Mouse (Mus musculus): Measurements from ENCODE around the gene Fyb2. TPM values are rescaled to one million over a fixed set of nuclear protein-coding genes. Genes with fewer than 3 reads are reported as not detected.

Gene Fyb2
- total RNA-seq, 1 experiment, result 0.09 TPM

- in situ Hi-C loops (cut with MboI; ENCODE audit: low sequenced_read_pairs in 2 of 2, unreplicated experiment in 2 of 2), result no loop called here
- Histone ChIP-seq H3K27ac (ENCODE audit: insufficient read depth, low read depth, low read length, poor library complexity, severe bottlenecking) (no peak overlapping the region), H3K4me1 (ENCODE audit: control insufficient read depth in 2 of 2, insufficient read depth in 2 of 2, low read length in 2 of 2, poor library complexity in 1 of 2) (no peaks in the 10 kb centered on the region)
Observed at GRCm38 (mm10) chr4:104988709-104989108, 75.5 kb downstream of the Fyb2 start.

GRCm38 (mm10) chr4:104990016-104990415 is 76.8 kb downstream of the Fyb2 start:
- TF ChIP-seq MAFK (IDR thresholded peaks at IDR 0.05; ENCODE audit: insufficient read depth, low read depth, low read length), result no peak
- Histone ChIP-seq H3K4me1 (ENCODE audit: control insufficient read depth in 2 of 2, insufficient read depth in 2 of 2, low read length in 2 of 2, poor library complexity in 1 of 2) (no peaks in the 10 kb centered on the region), H3K36me3 (ENCODE audit: control insufficient read depth, insufficient read depth, low read length, poor library complexity, severe bottlenecking) (no peaks in the 10 kb centered on the region), H3K9ac (ENCODE audit: insufficient read depth, low read depth, low read length, poor library complexity, severe bottlenecking) (no peak overlapping the region), H3K27ac (ENCODE audit: insufficient read depth, low read depth, low read length, poor library complexity, severe bottlenecking) (no peak overlapping the region), H3K4me3 (ENCODE audit: insufficient read depth in 1 of 2, low read depth in 1 of 2, low read length in 2 of 2, poor library complexity in 1 of 2, severe bottlenecking in 1 of 2) (no peak overlapping the region), H3K9me3 (ENCODE audit: control insufficient read depth, insufficient read depth, low read depth, low read length) (no peaks in the 10 kb centered on the region)
- in situ Hi-C loops (cut with MboI; ENCODE audit: low sequenced_read_pairs in 2 of 2, unreplicated experiment in 2 of 2), result no loop called here
- DNase-seq (ENCODE audit: low read depth, low spot score), result no peak

More at GRCm38 (mm10) chr4:104988709-104989108, 75.5 kb downstream of the Fyb2 start:
- Histone ChIP-seq H3K9ac (ENCODE audit: insufficient read depth, low read depth, low read length, poor library complexity, severe bottlenecking) (no peak overlapping the region), H3K4me3 (ENCODE audit: insufficient read depth in 1 of 2, low read depth in 1 of 2, low read length in 2 of 2, poor library complexity in 1 of 2, severe bottlenecking in 1 of 2) (no peak overlapping the region), H3K36me3 (ENCODE audit: control insufficient read depth, insufficient read depth, low read length, poor library complexity, severe bottlenecking) (no peaks in the 10 kb centered on the region), H3K9me3 (ENCODE audit: control insufficient read depth, insufficient read depth, low read depth, low read length) (no peaks in the 10 kb centered on the region)
- TF ChIP-seq MAFK (IDR thresholded peaks at IDR 0.05; ENCODE audit: insufficient read depth, low read depth, low read length) (no peak), HCFC1 (IDR thresholded peaks at IDR 0.05; ENCODE audit: borderline replicate concordance, insufficient read depth, low read length) (no peak), CHD2 (IDR thresholded peaks at IDR 0.05; ENCODE audit: low read depth, low read length) (no peak), ZNF384 (IDR thresholded peaks at IDR 0.05; ENCODE audit: low read depth, low read length) (no peak), ZC3H11A (IDR thresholded peaks at IDR 0.05; ENCODE audit: borderline replicate concordance, low read depth, low read length) (no peak)
- no peak for DNase-seq (ENCODE audit: low read depth, low spot score)

- in situ Hi-C loops (cut with MboI; ENCODE audit: low sequenced_read_pairs in 2 of 2, unreplicated experiment in 2 of 2), result no loop called here
Observed at GRCm38 (mm10) chr4:104990686-104991085, 77.4 kb downstream of the Fyb2 start.

DNA sequence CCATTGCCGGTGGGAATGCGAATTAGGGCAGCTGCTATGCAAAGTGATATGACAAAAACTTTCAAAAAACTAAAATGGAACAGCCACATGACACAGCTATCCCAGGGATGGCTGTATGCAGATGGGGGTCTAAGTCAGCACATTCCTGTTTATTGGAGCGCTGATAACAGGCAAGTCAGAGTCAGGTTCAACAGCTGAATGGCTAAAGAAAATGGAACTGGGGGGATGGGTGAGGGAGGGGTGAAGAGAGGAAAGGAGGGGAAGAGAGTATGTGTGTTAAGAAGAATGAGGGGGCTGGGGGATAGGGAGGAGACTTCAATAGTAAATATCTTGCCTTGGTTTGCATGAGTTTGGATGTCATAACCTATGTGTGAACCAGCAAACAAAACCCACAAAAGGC is 79.0 kb downstream of the Fyb2 start:
- in situ Hi-C loops (cut with MboI; ENCODE audit: low sequenced_read_pairs in 2 of 2, unreplicated experiment in 2 of 2), result no loop called here
- no peak overlapping the region for H3K27ac ChIP-seq (ENCODE audit: insufficient read depth, low read depth, low read length, poor library complexity, severe bottlenecking)
- DNase-seq (ENCODE audit: low read depth, low spot score), result no peak
- no peak overlapping the region for H3K4me3 ChIP-seq (ENCODE audit: insufficient read depth in 1 of 2, low read depth in 1 of 2, low read length in 2 of 2, poor library complexity in 1 of 2, severe bottlenecking in 1 of 2)
- no peaks in the 10 kb centered on the region for H3K9me3 ChIP-seq (ENCODE audit: control insufficient read depth, insufficient read depth, low read depth, low read length)
- H3K36me3 ChIP-seq (ENCODE audit: control insufficient read depth, insufficient read depth, low read length, poor library complexity, severe bottlenecking), result no peaks in the 10 kb centered on the region
- no peaks in the 10 kb centered on the region for H3K4me1 ChIP-seq (ENCODE audit: control insufficient read depth in 2 of 2, insufficient read depth in 2 of 2, low read length in 2 of 2, poor library complexity in 1 of 2)
- TF ChIP-seq HCFC1 (IDR thresholded peaks at IDR 0.05; ENCODE audit: borderline replicate concordance, insufficient read depth, low read length) (no peak), ZC3H11A (IDR thresholded peaks at IDR 0.05; ENCODE audit: borderline replicate concordance, low read depth, low read length) (no peak), MAFK (IDR thresholded peaks at IDR 0.05; ENCODE audit: insufficient read depth, low read depth, low read length) (no peak), CHD2 (IDR thresholded peaks at IDR 0.05; ENCODE audit: low read depth, low read length) (no peak), ZNF384 (IDR thresholded peaks at IDR 0.05; ENCODE audit: low read depth, low read length) (no peak)
- H3K9ac ChIP-seq (ENCODE audit: insufficient read depth, low read depth, low read length, poor library complexity, severe bottlenecking), result no peak overlapping the region

More at GRCm38 (mm10) chr4:104990686-104991085, 77.4 kb downstream of the Fyb2 start:
- H3K9me3 ChIP-seq (ENCODE audit: control insufficient read depth, insufficient read depth, low read depth, low read length), result no peaks in the 10 kb centered on the region
- no peak overlapping the region for H3K27ac ChIP-seq (ENCODE audit: insufficient read depth, low read depth, low read length, poor library complexity, severe bottlenecking)
- H3K9ac ChIP-seq (ENCODE audit: insufficient read depth, low read depth, low read length, poor library complexity, severe bottlenecking), result no peak overlapping the region
- H3K4me3 ChIP-seq (ENCODE audit: insufficient read depth in 1 of 2, low read depth in 1 of 2, low read length in 2 of 2, poor library complexity in 1 of 2, severe bottlenecking in 1 of 2), result no peak overlapping the region
- no peaks in the 10 kb centered on the region for H3K36me3 ChIP-seq (ENCODE audit: control insufficient read depth, insufficient read depth, low read length, poor library complexity, severe bottlenecking)
- TF ChIP-seq MAFK (IDR thresholded peaks at IDR 0.05; ENCODE audit: insufficient read depth, low read depth, low read length) (no peak), CHD2 (IDR thresholded peaks at IDR 0.05; ENCODE audit: low read depth, low read length) (no peak)
- no peaks in the 10 kb centered on the region for H3K4me1 ChIP-seq (ENCODE audit: control insufficient read depth in 2 of 2, insufficient read depth in 2 of 2, low read length in 2 of 2, poor library complexity in 1 of 2)
- no peak for DNase-seq (ENCODE audit: low read depth, low spot score)

- DNase-seq (ENCODE audit: low read depth, low spot score), result no peak
- no peak for TF ChIP-seq ZC3H11A (IDR thresholded peaks at IDR 0.05; ENCODE audit: borderline replicate concordance, low read depth, low read length)
- no peak for TF ChIP-seq MAFK (IDR thresholded peaks at IDR 0.05; ENCODE audit: insufficient read depth, low read depth, low read length)
- no peak for TF ChIP-seq HCFC1 (IDR thresholded peaks at IDR 0.05; ENCODE audit: borderline replicate concordance, insufficient read depth, low read length)
- TF ChIP-seq ZNF384 (IDR thresholded peaks at IDR 0.05; ENCODE audit: low read depth, low read length), result no peak
- no peak for TF ChIP-seq CHD2 (IDR thresholded peaks at IDR 0.05; ENCODE audit: low read depth, low read length)
Observed at GRCm38 (mm10) chr4:104993140-104993874, 80.1 kb downstream of the Fyb2 start.

More at GRCm38 (mm10) chr4:104993140-104993874, 80.1 kb downstream of the Fyb2 start:
- Histone ChIP-seq H3K27ac (ENCODE audit: insufficient read depth, low read depth, low read length, poor library complexity, severe bottlenecking) (no peak overlapping the region), H3K9ac (ENCODE audit: insufficient read depth, low read depth, low read length, poor library complexity, severe bottlenecking) (no peak overlapping the region), H3K4me1 (ENCODE audit: control insufficient read depth in 2 of 2, insufficient read depth in 2 of 2, low read length in 2 of 2, poor library complexity in 1 of 2) (no peaks in the 10 kb centered on the region), H3K9me3 (ENCODE audit: control insufficient read depth, insufficient read depth, low read depth, low read length) (no peaks in the 10 kb centered on the region), H3K36me3 (ENCODE audit: control insufficient read depth, insufficient read depth, low read length, poor library complexity, severe bottlenecking) (no peaks in the 10 kb centered on the region), H3K4me3 (ENCODE audit: insufficient read depth in 1 of 2, low read depth in 1 of 2, low read length in 2 of 2, poor library complexity in 1 of 2, severe bottlenecking in 1 of 2) (no peak overlapping the region)
- in situ Hi-C loops (cut with MboI; ENCODE audit: low sequenced_read_pairs in 2 of 2, unreplicated experiment in 2 of 2), result no loop called here
